Mouse (Mus musculus): ENCODE results near the gene Ftsj3. TPM values are rescaled to one million over a fixed set of nuclear protein-coding genes. Genes with fewer than 3 reads are reported as not detected.

The Ftsj3 gene
- 21.0 and 22.2 TPM in 2 replicates for polyA plus RNA-seq (2012; rRNA removed)

DNA sequence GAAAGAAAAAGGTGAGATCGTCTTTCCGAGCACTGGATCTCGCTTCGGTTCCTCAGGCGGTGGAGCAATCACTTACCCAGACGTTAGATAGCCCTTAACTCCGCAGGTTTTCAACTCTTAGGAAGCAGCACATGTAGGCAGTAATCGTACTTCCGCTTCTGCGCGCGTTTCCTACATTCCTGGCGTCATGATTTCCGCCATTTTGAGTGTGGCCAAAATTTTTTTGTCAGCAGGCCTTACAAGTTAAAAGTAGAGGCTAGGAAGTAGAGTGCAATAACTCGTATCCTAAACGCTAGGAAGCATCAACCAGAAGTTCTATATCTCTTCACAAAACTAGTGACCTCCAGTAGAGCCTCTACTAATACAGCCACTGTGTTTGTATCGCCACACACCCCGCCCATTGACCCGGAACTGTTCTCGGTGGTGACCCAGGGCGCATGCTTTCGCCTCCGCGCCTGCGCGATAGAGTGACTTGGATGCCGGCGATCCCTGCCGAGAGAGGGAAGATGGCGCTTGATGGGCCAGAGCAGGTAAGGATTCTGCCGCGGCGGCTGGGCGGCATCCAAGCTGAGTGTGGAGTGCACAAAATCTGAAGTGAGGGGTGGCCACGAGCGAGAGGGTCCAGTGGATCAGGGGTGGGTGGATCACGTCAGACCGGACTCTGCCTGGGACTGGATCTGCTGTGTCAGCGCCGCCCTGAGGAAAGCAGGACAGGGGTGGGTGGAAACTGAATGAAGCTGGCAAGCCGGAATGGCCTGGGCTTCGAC, at the start of gene Ftsj3, which contains the start of gene Psmc5:
Ftsj3 (minus strand) TSS at position 395 of the 767 bp plus-strand sequence.
Psmc5 (plus strand) TSS at position 470 of the 767 bp plus-strand sequence.

GRCm38 (mm10) chr11:106301765-106302164, 45.9 kb upstream of the Ftsj3 start, which contains the start of gene Gh:
Gh (minus strand) TSS chr11:106301865.

GRCm38 (mm10) chr11:106276454-106276853, 20.6 kb upstream of the Ftsj3 start, which contains the start of gene Tcam1:
Tcam1 (plus strand) TSS chr11:106276672.

DNA sequence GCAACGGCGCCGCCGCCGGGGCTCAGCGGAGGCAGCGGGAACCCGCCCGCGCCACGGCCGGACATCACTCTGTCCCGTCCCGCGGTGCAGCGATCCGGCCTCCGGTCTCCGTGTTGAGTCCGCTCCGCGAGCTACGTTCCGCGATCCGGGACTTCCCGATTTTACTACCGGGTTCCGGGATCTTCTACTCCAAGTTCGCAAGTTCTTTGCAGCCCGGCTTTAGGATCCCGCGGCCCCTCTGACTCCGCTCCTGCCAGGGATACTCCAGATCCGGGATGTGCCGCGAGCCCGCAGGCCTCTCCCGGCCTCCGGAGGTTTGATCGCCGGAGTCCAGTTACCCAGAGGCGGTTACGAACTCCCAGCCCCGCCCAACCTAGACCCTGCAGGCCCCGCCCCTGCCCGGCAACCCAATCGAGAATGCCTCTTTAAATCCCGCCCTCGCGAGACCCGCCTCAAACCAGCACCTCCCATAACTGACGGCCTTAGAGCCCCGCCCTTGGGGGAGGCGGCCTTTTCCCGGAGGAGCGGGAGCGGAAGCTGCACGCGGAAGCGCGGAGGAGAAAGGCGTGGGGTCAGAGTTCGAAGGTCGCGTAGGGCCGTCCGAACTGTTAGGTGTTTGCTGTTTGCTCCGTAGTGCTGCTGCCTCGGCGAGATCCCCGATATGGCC, 16.9 kb upstream of the Ftsj3 start, which contains the start of gene Smarcd2:
Smarcd2 (minus strand) TSS at position 329 of the 667 bp plus-strand sequence.

DNA sequence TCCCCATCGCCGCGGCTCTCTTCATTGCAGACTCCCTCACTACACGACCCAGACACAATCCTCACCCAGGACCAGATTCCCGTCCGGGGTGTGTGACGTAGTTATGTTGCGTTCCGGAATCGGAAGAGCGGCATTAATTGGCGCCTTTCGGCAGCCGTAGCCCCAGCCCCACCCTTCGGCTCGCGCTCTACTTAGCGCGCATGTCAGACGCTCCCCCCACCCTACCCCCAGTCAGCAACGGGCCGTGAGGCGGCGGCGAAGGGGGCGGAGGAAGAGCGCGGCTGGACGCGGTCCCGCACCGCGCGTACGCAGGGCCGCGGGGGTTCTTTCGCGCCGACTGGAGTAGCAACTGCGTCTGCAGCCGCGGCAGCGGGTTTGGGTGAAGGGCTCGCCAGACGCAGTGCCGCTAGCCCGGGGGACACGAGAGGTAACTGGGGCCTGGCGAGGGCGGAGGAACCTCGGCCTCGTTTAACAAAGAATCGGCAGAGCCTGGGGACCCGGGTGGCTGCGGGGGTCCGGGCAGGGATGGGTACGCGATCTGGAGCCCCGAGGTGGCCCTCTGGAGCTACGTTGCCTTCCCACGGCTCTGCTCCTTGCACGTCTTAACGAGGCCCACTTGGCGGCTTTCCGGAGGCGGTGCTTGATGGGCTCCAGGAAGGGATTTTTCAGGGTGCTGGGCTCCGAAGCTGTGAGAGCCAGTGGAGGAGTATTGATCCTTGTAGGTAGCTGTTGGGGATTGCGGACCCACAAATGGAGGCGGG, 39.0 kb downstream of the Ftsj3 start, which contains the start of gene Ddx42:
Ddx42 (plus strand) TSS at position 197 of the 761 bp plus-strand sequence.

GRCm38 (mm10) chr11:106215927-106216729, 39.8 kb downstream of the Ftsj3 start, which contains the start of gene Ccdc47:
Ccdc47 (minus strand) TSS chr11:106216344.

DNA sequence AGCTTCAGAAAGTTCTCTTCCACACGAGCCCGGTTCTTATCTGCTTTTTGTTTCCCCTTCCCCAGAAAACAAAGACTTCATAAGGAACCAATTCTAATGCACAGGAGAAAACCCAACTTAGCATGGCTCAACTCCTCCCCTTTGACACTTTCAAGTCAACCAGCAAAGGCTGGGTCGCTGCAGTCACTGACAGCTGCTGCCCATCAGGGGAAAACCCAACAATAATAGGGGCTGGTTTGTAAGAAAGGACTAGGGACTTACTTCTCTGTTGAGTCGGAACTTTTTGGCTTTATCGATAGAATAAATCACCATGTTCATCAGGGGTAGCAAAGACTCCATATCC, 53.8 kb downstream of the Ftsj3 start, which contains the start of gene Strada:
Strada (minus strand) TSS at position 46 of the 343 bp plus-strand sequence.

Other genes starting within 250 kb of the Ftsj3 start
- 0.41 and 0.78 TPM in 2 replicates for gene Kcnh6, start 248.0 kb downstream of the Ftsj3 start, polyA plus RNA-seq (2012; rRNA removed)
- 50.3 and 50.4 TPM in 2 replicates for gene Dcaf7, start 219.2 kb downstream of the Ftsj3 start, polyA plus RNA-seq (2012; rRNA removed)
- 13.4 and 14.6 TPM in 2 replicates for gene Taco1, start 190.0 kb downstream of the Ftsj3 start, polyA plus RNA-seq (2012; rRNA removed)
- gene Map3k3, start 171.5 kb downstream of the Ftsj3 start, polyA plus RNA-seq (2012; rRNA removed) = 51.7 and 55.4 TPM in 2 replicates
- not detected in 2 replicates for gene Gm10840, start 95.2 kb downstream of the Ftsj3 start, polyA plus RNA-seq (2012; rRNA removed)
- gene Limd2, start 95.2 kb downstream of the Ftsj3 start, polyA plus RNA-seq (2012; rRNA removed) = 26.1 and 32.1 TPM in 2 replicates
- 24.5 and 35.7 TPM in 2 replicates for gene Strada, start 53.9 kb downstream of the Ftsj3 start, polyA plus RNA-seq (2012; rRNA removed)
- 9.6 and 9.7 TPM in 2 replicates for gene Ccdc47, start 39.7 kb downstream of the Ftsj3 start, polyA plus RNA-seq (2012; rRNA removed)
- 10.6 and 14.3 TPM in 2 replicates for gene Ddx42, start 39.2 kb downstream of the Ftsj3 start, polyA plus RNA-seq (2012; rRNA removed)
- 26.6 and 33.6 TPM in 2 replicates for gene Psmc5, start 75 bp upstream of the Ftsj3 start, polyA plus RNA-seq (2012; rRNA removed)
- gene Smarcd2, start 16.9 kb upstream of the Ftsj3 start, polyA plus RNA-seq (2012; rRNA removed) = 116 and 149 TPM in 2 replicates
- gene Tcam1, start 20.6 kb upstream of the Ftsj3 start, polyA plus RNA-seq (2012; rRNA removed) = 0.24 and 0.45 TPM in 2 replicates
- not detected in 2 replicates for gene Gh, start 45.8 kb upstream of the Ftsj3 start, polyA plus RNA-seq (2012; rRNA removed)
- 1.6 and 1.9 TPM in 2 replicates for gene Cd79b, start 58.7 kb upstream of the Ftsj3 start, polyA plus RNA-seq (2012; rRNA removed)
- gene Scn4a, start 97.2 kb upstream of the Ftsj3 start, polyA plus RNA-seq (2012; rRNA removed) = 0.17 and 0.24 TPM in 2 replicates
- gene Prr29, start 109.4 kb upstream of the Ftsj3 start, polyA plus RNA-seq (2012; rRNA removed) = 55.9 and 61.8 TPM in 2 replicates
- 21.6 and 26.7 TPM in 2 replicates for gene Icam2, start 132.0 kb upstream of the Ftsj3 start, polyA plus RNA-seq (2012; rRNA removed)
- gene Ern1, start 231.8 kb upstream of the Ftsj3 start, polyA plus RNA-seq (2012; rRNA removed) = 72.2 and 154 TPM in 2 replicates

Measured in ovary, adult 2 months (tissue).